Mouse (Mus musculus) heart, postnatal 0 days (tissue): ENCODE measurements around the gene Birc7.

ENCODE experiments used
- CTCF ChIP-seq: IDR thresholded peaks from 2 replicates; pipeline ENCODE4 v1.5.1; 2016; ENCODE audit warnings: antibody characterized with exemption, control low read depth, low read depth
- EP300 ChIP-seq: IDR thresholded peaks from 2 replicates; pipeline ENCODE4 v1.6.1; 2016; ENCODE audit warnings: antibody characterized with exemption, low read depth

DNA sequence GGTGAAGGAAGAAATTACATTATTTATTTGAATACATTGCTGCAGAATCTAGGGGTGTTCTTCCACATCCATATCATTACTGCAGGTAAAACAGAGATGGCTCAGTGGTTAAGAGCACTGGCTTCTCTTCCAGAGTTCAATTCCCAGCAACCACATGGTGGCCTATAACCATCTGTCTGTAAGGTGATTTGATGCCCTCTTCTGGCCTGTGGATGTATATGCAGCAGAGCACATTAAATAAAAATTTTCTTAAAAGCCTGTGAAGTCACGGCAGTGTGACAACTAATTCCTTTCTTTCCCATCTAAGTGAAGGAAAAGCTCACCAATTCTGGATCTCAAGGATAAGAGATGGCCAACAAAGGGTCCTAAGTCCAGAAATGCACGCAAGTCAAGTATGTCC lies 26.7 kb upstream of the Birc7 start:
- TF ChIP-seq CTCF (peak; percentile 51), EP300 (no peak)
